Mouse (Mus musculus) cerebellum, postnatal 10 days (tissue): ENCODE data around the gene Wt1.

ENCODE experiments used
- DNase-seq, 2 experiments: peaks; one replicate each; pipeline ENCODE4 v3.0.0; 2021; ENCODE audit warnings: mixed read lengths in 2 of 2

Gene Wt1

GRCm38 (mm10) chr2:105185768-105186529 lies 59.6 kb downstream of the Wt1 start:
- no peak for DNase-seq

GRCm38 (mm10) chr2:105186591-105186990 lies 60.3 kb downstream of the Wt1 start:
- DNase-seq: no peak

GRCm38 (mm10) chr2:105188182-105188581 lies 61.9 kb downstream of the Wt1 start:
- DNase-seq: peak; percentile 24 to 43

- peak; percentile 30 to 68 for DNase-seq
These were observed 63.0 kb downstream of the Wt1 start for GRCm38 (mm10) chr2:105189352-105189751.

- no peak for DNase-seq
These were observed 73.8 kb downstream of the Wt1 start for GRCm38 (mm10) chr2:105200152-105200551.

- DNase-seq: no peak
These were observed 80.3 kb downstream of the Wt1 start for GRCm38 (mm10) chr2:105206563-105207174.

- DNase-seq: no peak
These were observed 86.5 kb downstream of the Wt1 start for GRCm38 (mm10) chr2:105212839-105213238.

- DNase-seq: no peak
These were observed 89.6 kb downstream of the Wt1 start for GRCm38 (mm10) chr2:105215914-105216313.

- no peak for DNase-seq
These were observed 92.9 kb downstream of the Wt1 start for GRCm38 (mm10) chr2:105219229-105219628.

GRCm38 (mm10) chr2:105219664-105220063 lies 93.3 kb downstream of the Wt1 start:
- no peak for DNase-seq

GRCm38 (mm10) chr2:105220738-105221303 lies 94.5 kb downstream of the Wt1 start:
- DNase-seq: peak; percentile 40 to 61
